Mouse (Mus musculus) common myeloid progenitor, adult 5-6 weeks (primary cell): ENCODE data around the gene Gm5089. TPM values are rescaled to one million over a fixed set of nuclear protein-coding genes. Genes with fewer than 3 reads are reported as not detected.

Source experiments
- ATAC-seq: replicated peaks from 2 replicates; pipeline ENCODE4 v1.8.0; 2016; ENCODE audit warnings: low read depth, mild to moderate bottlenecking, moderate TSS enrichment, inconsistent platforms; ENCODE audit not compliant: poor library complexity, severe bottlenecking
- total RNA-seq: library from RNA; stranded (forward); fragments of 200-1000, 187-1606 nt; gene quantifications from 2 replicates; pipeline ENCODE4 v1.2.3, GENCODE M21; 2017

Gene Gm5089
- total RNA-seq, 1 experiment from 2014 or later: not detected

- ATAC-seq: no peak
Observed at GRCm38 (mm10) chr14:122478574-122479011, 27.7 kb upstream of the Gm5089 start.

- ATAC-seq: no peak
Observed at GRCm38 (mm10) chr14:122477971-122478573, 27.2 kb upstream of the Gm5089 start.

DNA sequence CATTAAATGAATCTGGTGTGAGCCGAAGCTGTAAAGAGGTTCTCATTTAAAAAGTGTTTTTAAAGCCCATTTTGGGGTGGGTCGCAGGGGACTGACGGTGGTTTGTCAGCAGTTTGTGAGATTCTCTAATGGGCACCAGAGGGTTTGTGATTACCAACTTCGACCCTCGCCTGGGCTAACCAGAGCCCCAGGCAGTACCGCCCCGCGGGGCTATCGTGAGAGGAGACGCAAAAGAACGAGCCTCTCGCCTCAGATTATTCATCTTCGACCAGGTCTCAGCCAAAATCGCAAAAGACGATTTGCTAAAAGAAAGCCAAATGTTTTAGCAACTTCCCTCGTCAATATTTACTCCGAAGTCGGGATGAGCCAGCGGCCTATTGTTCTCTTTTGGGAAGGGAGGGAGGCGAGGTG is 26.4 kb upstream of the Gm5089 start:
- no peak for ATAC-seq

DNA sequence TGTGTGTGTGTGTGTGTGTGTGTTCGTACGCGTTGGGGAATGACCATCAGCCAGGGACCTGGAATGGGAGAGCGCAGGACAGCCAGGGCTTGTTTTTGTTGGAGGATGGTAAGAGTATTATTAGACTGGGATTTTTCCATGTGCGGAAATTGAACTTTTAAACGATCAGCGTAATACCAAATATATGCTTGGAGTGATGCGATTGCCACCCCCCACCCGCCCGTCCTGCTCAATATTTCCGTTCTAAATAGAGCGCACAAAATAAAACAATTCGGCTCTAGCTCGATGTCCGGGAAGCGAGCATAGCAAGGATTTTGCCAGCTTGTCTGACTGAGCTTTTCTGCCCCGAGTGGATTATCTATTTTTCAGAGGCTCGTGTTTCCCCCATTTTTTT is 25.9 kb upstream of the Gm5089 start:
- ATAC-seq: no peak

- ATAC-seq: no peak
Observed at GRCm38 (mm10) chr14:122476041-122476821, 25.3 kb upstream of the Gm5089 start.

DNA sequence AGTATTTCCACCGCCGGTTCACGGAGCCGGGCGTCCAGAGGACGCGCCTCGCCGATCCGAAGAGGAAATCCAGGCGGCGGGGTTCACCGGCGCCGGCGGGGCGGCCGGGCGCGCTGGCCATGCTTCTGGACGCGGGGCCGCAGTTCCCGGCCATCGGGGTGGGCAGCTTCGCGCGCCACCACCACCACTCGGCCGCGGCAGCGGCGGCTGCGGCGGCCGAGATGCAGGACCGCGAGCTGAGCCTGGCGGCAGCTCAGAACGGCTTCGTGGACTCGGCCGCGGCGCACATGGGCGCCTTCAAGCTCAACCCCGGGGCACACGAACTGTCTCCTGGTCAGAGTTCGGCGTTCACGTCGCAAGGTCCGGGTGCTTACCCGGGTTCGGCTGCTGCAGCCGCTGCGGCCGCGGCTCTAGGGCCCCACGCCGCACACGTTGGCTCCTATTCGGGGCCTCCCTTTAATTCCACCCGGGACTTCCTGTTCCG is 24.7 kb upstream of the Gm5089 start:
- ATAC-seq: no peak

- no peak for ATAC-seq
Observed at GRCm38 (mm10) chr14:122474891-122475556, 24.1 kb upstream of the Gm5089 start, which contains the start of gene Zic2. Zic2 (plus strand) TSS chr14:122475435.

DNA sequence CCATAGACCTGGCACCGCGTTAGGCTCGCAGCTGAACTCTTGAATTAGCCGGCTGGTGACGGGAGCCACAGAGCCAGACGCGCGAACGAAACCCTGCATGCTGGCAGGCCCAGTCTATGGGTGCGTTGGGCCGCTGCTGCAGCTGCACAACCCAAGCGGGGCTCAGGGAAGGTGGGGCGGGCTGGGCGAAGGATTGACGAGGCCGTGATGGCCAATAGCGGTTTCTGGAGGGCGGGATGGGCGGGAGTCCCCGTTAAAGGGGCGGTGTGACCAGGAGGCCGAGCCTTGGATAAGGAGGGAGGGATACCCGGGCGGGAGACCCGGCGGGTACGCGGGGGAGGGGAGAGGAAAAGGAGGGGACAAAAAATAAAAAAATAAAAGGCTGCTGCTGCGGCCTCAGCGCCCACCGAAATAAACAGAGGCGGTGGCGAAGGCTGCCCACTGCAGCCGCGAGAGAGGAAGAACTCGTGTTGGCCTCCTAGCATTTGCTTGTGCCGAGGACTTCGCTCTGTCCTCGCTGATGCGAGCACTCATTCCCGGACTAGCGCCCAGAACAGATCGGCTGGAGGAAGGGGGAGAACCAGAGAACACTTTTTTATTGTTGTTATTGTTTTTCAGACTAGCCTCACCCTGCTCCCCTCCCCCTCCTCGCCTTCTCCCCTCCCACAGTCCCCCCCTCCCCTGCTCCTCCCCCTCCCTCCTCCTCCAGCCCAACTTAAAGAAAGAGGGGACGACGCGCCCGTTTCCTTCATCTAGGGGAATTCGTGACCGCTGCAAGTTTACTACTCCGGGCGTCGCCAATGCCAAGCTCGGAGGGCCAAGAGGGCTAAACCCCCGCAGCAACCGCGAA is 23.4 kb upstream of the Gm5089 start:
- peak; percentile 26; the same call in 1 of the 2 replicates for ATAC-seq

DNA sequence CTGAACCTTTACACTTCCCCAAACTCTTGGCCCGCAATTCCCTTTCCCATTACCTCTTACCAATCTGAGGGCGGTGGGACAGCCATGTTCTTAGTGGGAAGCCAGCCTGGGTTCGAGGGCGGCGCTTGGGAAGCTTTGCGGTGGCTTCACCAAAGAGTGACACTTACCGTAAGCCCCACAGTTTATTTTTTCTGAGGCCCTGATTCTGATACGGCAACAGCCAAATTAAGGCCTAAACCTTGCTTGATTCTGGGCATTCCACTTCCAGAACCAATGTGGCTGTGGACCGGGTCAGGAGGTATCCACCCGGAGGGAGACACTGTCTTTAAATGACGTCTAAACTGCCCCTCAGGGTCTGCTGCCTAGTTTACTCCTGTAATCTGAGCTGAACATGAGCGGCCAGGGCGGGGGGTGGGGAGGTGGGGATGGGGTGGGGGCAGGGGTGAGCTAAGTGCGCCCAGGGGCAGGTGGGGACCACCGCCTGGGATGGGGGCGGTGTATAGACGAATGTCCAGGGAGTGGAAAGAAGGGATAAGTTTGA is 22.4 kb upstream of the Gm5089 start:
- ATAC-seq: no peak

GRCm38 (mm10) chr14:122472647-122473046 is 21.7 kb upstream of the Gm5089 start:
- no peak for ATAC-seq

GRCm38 (mm10) chr14:122472161-122472560 is 21.2 kb upstream of the Gm5089 start:
- ATAC-seq: no peak

DNA sequence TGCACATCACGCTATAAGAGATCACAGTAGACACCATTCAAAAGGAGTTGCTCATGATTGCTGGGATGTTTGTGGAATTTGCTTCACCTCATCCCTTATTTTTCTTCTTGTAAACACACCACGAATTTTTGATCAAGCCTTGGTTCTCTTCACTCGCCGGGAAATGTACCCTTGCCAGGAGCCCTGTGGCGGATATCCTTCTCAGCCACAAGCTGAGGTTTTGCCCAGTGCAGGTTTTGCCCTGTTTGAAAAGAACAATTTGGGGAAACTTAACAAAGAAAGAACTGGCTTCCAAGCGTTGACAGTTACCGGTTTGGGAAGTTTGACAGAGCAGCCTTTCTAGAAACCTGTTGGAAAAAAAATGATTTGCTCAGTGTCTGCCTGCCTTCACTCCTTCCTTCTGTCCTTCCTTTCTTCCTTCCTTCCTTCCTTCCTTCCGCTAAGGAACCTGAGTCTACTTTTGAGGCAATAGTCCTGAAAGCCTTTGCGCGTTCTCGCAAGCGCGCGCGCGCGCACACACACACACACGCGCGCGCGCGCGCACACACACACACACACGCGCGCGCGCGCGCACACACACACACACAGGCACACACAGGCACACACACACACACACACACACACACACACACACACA is 20.7 kb upstream of the Gm5089 start:
- ATAC-seq: no peak

- ATAC-seq: no peak
Observed at GRCm38 (mm10) chr14:122468971-122469755, 18.2 kb upstream of the Gm5089 start.

GRCm38 (mm10) chr14:122467926-122468841 is 17.3 kb upstream of the Gm5089 start:
- ATAC-seq: no peak

DNA sequence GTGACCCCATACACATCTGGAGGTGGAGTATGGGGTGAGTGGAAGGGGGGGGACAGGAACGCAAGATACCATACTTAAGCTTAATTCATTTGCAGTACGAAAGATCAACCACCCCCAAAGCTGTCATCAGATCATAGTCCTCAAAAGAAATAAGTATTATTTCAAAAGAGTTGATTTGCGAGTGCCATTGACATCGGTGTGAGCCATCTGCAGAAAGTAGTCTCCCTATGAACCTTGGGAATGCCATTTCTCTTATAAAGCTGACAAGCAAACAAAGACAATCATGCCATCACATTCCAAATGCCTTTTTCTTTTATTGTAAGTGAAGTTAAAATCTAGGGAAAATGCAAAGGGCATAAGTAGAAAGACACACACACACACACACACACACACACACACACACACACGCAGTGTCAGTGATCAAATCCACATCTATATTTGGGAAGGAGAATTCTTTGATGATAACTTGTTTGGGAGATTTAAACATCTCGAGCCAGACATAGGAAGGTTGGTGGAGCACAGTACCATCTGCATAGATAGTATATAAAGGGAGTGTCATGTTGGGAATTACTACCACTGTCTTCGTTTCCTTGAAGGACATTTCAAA is 15.9 kb upstream of the Gm5089 start:
- ATAC-seq: no peak

DNA sequence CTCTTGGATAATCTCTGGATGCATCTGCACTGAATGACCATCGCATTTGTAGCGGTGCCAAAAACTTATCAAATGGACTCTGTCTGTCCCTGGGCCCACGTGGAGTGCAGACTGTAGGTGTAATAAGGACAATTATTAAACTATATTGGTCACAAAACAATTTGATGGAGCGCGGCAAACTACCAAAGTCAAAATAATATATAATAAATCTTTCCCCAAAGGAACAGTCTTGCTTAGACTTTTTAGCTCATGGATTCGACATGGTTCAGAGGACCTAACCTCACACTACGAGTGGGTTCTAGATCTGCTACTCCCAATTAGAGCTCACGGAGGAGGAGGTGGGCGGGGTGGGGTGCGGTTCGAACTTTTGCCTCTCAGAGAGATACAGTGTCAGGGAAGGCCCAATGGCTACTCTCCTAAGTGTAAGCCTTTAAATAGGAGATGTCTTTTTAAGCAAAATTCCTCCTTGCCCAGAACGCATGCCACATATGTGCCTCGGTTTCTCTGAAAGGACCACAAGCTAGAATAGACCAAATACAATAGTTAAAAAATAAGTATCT is 15.1 kb upstream of the Gm5089 start:
- no peak for ATAC-seq
